ENCODE assay signal across 9 mouse cellular contexts in genomic region chr11:117847593-117848215, GRCm38 (mm10). TPM values are rescaled to one million over a fixed set of nuclear protein-coding genes. Genes with fewer than 3 reads are reported as not detected.
DNase-seq lines count a peak whose midpoint lies in the region; ATAC-seq and TF ChIP-seq lines count a peak whose summit lies in the region.
"Had no signal": no experiment of that assay in that cellular context is flagged by ENCODE, and none has a peak within 500 bp of the region (broad histone marks: within the 10 kb centered on the region; RNA-seq: fewer than 3 reads in every experiment).

No protein-coding gene starts in this region.

- no peaks in the 10 kb centered on the region; the same call in none of the 2 replicates for H3K36me3 ChIP-seq in testis, adult 2 months (ENCODE audit: control insufficient read depth, insufficient read depth, low read length)
- peaks cover 3% of the 10 kb centered on the region; the same call in 1 of the 2 replicates for H3K36me3 ChIP-seq in forebrain, embryonic 11.5 days (ENCODE audit: control insufficient read depth, insufficient read depth, low read length)
- H3K36me3 ChIP-seq in limb, embryonic 15.5 days: peaks cover 4% of the 10 kb centered on the region

- peak overlapping the region; percentile 88 for H3K27ac ChIP-seq in testis, adult 2 months (ENCODE audit: control insufficient read depth, insufficient read depth, low read depth, low read length)
- H3K27ac ChIP-seq in forebrain, embryonic 11.5 days (ENCODE audit: low read depth, low read length): peak overlapping the region; percentile 92; the same call in 1 of the 2 replicates
- H3K27ac ChIP-seq in limb, embryonic 15.5 days: peak overlapping the region; percentile 96

- no peak for DNase-seq in testis, postnatal 10 days (ENCODE audit: low spot score)
- no peak for DNase-seq in forebrain, embryonic 11.5 days (ENCODE audit: low spot score)
- DNase-seq in ovary, adult 18-20 months (ENCODE audit: low spot score): no peak
- no peak for DNase-seq in T-cell, adult 2 months (ENCODE audit: low spot score)
- DNase-seq in natural killer cell, adult 2 months (ENCODE audit: low spot score in 2 of 2): no peak
- DNase-seq: cerebellum, postnatal 10 days; retina, postnatal 1 day had no signal

- ATAC-seq in forebrain, embryonic 11.5 days (replicated peaks; ENCODE audit: low FRiP score): no peak
- no peak for ATAC-seq in limb, embryonic 15.5 days (ENCODE audit: insufficient number of reproducible peaks, low FRiP score, low TSS enrichment, low read depth)

- TF ChIP-seq CTCF in testis, adult 2 months (IDR thresholded peaks at IDR 0.05; ENCODE audit: control insufficient read depth, insufficient read depth, insufficient replicate concordance, low read depth, low read length): no peak

- no peak for TF ChIP-seq POLR2A in testis, adult 2 months (IDR thresholded peaks at IDR 0.05; ENCODE audit: control insufficient read depth, low read depth, low read length)

- peak overlapping the region; percentile 78 for H3K9ac ChIP-seq in forebrain, embryonic 11.5 days (ENCODE audit: low read length)
- 0 out of 2 replicates have a peak overlapping the region, but pooled peaks have one; percentile 72 for H3K9ac ChIP-seq in limb, embryonic 15.5 days

- peak overlapping the region; percentile 59 for H3K4me2 ChIP-seq in forebrain, embryonic 11.5 days (ENCODE audit: low read depth, low read length, severe bottlenecking)
- H3K4me2 ChIP-seq in limb, embryonic 15.5 days: peak overlapping the region; percentile 90

- WGBS in forebrain, embryonic 11.5 days: 82% methylated on average over 7 of the region's 7 CpGs
- WGBS in limb, embryonic 15.5 days: 65% methylated on average over 7 of the region's 7 CpGs

- H3K9me3 ChIP-seq in forebrain, embryonic 11.5 days (ENCODE audit: control insufficient read depth, low read length): no peaks in the 10 kb centered on the region
- H3K9me3 ChIP-seq in limb, embryonic 15.5 days: no peaks in the 10 kb centered on the region

- peaks cover 14% of the 10 kb centered on the region for H3K4me1 ChIP-seq in testis, adult 2 months (ENCODE audit: control insufficient read depth, insufficient read depth, low read length)
- peaks cover 5% of the 10 kb centered on the region for H3K4me1 ChIP-seq in forebrain, embryonic 11.5 days (replicated peaks; ENCODE audit: control insufficient read depth, insufficient read depth, low read length)
- peaks cover 26% of the 10 kb centered on the region for H3K4me1 ChIP-seq in limb, embryonic 15.5 days

- H3K27me3 ChIP-seq in testis, adult 2 months (ENCODE audit: control insufficient read depth, insufficient read depth, low read length): no peaks in the 10 kb centered on the region
- H3K27me3 ChIP-seq in forebrain, embryonic 11.5 days (ENCODE audit: control insufficient read depth, insufficient read depth, low read length): no peaks in the 10 kb centered on the region
- H3K27me3 ChIP-seq in limb, embryonic 15.5 days: no peaks in the 10 kb centered on the region

- H3K4me3 ChIP-seq in testis, adult 2 months (ENCODE audit: control insufficient read depth, low read depth, low read length): no peak overlapping the region
- peak overlapping the region; percentile 76; the same call in 1 of the 2 replicates for H3K4me3 ChIP-seq in forebrain, embryonic 11.5 days (ENCODE audit: low read depth, low read length)
- peak overlapping the region; percentile 70 for H3K4me3 ChIP-seq in limb, embryonic 15.5 days

RNA-seq across cellular contexts. Expression of gene Birc5, which starts 1.3 kb away (rescaled TPM):
- 46.1 and 46.3 TPM in 2 replicates for polyA plus RNA-seq in testis, adult 2 months (2012; rRNA removed)
- polyA plus RNA-seq in forebrain, embryonic 11.5 days (2014; fragmentation: Nextera tagmentation; extraction: Ambion mirVana): 355 and 365 TPM in 2 replicates
- polyA plus RNA-seq in limb, embryonic 15.5 days (2015; fragmentation: Nextera tagmentation; extraction: Ambion mirVana): 240 and 254 TPM in 2 replicates

RNA-seq across cellular contexts. Expression of gene Tmem235, which starts 12.8 kb away (rescaled TPM):
- polyA plus RNA-seq in testis, adult 2 months (2012; rRNA removed): 5.3 and 6.1 TPM in 2 replicates
- not detected in 2 replicates for polyA plus RNA-seq in forebrain, embryonic 11.5 days (2014; fragmentation: Nextera tagmentation; extraction: Ambion mirVana)
- not detected in 2 replicates for polyA plus RNA-seq in limb, embryonic 15.5 days (2015; fragmentation: Nextera tagmentation; extraction: Ambion mirVana)

RNA-seq across cellular contexts. Expression of gene Tk1, which starts 21.8 kb away (rescaled TPM):
- 4.8 and 5.8 TPM in 2 replicates for polyA plus RNA-seq in testis, adult 2 months (2012; rRNA removed)
- polyA plus RNA-seq in forebrain, embryonic 11.5 days (2014; fragmentation: Nextera tagmentation; extraction: Ambion mirVana): 118 and 124 TPM in 2 replicates
- 119 and 134 TPM in 2 replicates for polyA plus RNA-seq in limb, embryonic 15.5 days (2015; fragmentation: Nextera tagmentation; extraction: Ambion mirVana)

RNA-seq across cellular contexts. Expression of gene Afmid, which starts 22.0 kb away (rescaled TPM):
- polyA plus RNA-seq in testis, adult 2 months (2012; rRNA removed): 4.0 and 5.7 TPM in 2 replicates
- 6.0 and 6.8 TPM in 2 replicates for polyA plus RNA-seq in forebrain, embryonic 11.5 days (2014; fragmentation: Nextera tagmentation; extraction: Ambion mirVana)
- polyA plus RNA-seq in limb, embryonic 15.5 days (2015; fragmentation: Nextera tagmentation; extraction: Ambion mirVana): 4.6 and 4.9 TPM in 2 replicates

RNA-seq across cellular contexts. Expression of gene Tha1, which starts 25.6 kb away (rescaled TPM):
- polyA plus RNA-seq in testis, adult 2 months (2012; rRNA removed): 2.1 and 2.5 TPM in 2 replicates
- 3.2 and 4.0 TPM in 2 replicates for polyA plus RNA-seq in forebrain, embryonic 11.5 days (2014; fragmentation: Nextera tagmentation; extraction: Ambion mirVana)
- 3.5 and 4.1 TPM in 2 replicates for polyA plus RNA-seq in limb, embryonic 15.5 days (2015; fragmentation: Nextera tagmentation; extraction: Ambion mirVana)

Comparison
In these comparisons a context has a peak if more than half of its experiments do, and no peak if none do; other contexts are left out.
1. RNA of gene Tk1, which starts 21.8 kb away (polyA plus RNA-seq): 119 to 134 TPM in limb, embryonic 15.5 days and 118 to 124 TPM in forebrain, embryonic 11.5 days; 4.8 to 5.8 TPM in testis, adult 2 months; every median in the first group is over 10 times any median in the second.
2. Peak in every context shown above with its lines, with median percentiles within 50 percentile points of each other: H3K27ac ChIP-seq.